Mouse (Mus musculus): Measurements from ENCODE around the gene Olig3.

Olig3 gene

DNA sequence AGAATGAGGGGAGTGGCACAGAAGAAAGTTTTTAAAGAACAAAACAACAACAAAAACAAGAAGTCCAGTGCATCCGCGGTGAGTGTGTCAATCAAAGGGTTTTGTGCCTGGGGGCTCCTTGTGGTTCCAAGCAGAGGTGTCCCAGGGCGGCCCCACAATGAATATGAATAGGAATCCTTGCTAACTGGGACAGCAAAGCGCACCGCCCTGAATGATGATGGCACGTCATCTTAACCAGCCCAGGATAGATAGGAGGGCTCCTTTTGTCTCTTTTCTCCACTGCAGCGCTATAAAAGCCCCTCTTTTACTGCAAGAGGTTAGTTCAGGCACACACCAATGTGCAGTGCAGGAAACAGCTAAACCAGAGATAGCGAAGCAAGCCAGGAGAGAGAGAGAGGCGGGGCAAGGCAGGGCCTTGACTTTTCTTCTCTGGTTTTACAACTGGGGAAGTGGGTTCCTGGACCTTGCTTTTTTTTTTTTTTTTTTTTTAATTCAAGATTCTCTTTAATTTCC lies at the start of gene Olig3:
TSS of gene Olig3 (plus strand) at position 463 of the 513 bp plus-strand sequence.
- DNase-seq (ENCODE audit: low spot score in 2 of 2), result no peak

DNA sequence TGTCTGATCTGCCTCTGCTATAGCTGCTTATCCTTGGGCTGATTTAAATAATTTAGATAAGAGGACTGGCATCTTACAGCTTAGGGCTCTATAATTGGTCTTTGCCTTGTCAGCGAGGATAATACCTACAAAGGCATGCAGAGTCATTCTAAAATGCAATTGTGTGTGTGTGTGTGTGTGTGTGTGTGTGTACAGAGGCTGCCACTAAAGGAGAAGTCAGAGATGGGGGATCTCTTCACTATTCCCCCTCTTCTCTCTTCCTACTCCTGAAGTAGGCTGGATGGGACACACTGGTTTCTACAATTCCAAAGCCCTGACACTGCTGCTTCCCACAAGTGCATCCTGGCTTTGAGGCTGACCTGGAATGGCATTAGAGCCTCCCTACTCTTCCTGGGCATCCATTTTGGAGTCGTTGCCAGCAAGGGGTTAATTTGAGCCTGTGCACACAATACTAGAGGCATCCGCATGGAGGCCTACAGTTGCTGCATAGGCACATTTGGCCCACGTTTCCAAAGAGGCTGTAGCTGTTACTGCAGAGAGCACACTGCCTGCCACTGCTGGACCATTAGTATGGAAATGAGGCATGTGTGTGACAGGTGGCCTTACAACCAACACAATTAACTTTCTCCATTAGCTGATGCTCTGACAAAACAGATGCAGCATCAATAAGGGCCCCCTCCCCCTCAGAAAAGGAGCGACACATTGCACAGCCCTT lies 46.5 kb upstream of the Olig3 start:
- no peak for DNase-seq (ENCODE audit: low spot score in 2 of 2)

DNA sequence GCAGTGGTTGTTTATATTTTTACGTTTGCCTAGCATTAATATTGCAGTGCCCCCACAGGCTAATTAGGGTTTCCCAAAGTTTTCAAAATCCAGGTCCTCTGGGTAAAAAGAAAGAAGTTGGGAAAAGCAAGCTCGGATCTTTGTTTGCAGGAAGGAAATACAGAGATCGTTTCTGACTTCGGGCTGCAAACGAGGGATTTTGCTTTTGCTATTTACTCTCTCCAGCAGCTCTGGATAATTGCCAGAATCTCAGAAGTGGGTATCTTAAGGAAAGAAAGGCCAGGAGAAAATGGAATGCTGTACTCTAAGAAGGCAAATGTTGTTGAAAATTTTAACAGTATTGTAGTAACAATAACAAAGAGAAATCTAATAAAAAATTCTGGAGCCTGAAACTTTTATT lies 45.9 kb upstream of the Olig3 start:
- DNase-seq (ENCODE audit: low spot score in 2 of 2), result no peak

DNA sequence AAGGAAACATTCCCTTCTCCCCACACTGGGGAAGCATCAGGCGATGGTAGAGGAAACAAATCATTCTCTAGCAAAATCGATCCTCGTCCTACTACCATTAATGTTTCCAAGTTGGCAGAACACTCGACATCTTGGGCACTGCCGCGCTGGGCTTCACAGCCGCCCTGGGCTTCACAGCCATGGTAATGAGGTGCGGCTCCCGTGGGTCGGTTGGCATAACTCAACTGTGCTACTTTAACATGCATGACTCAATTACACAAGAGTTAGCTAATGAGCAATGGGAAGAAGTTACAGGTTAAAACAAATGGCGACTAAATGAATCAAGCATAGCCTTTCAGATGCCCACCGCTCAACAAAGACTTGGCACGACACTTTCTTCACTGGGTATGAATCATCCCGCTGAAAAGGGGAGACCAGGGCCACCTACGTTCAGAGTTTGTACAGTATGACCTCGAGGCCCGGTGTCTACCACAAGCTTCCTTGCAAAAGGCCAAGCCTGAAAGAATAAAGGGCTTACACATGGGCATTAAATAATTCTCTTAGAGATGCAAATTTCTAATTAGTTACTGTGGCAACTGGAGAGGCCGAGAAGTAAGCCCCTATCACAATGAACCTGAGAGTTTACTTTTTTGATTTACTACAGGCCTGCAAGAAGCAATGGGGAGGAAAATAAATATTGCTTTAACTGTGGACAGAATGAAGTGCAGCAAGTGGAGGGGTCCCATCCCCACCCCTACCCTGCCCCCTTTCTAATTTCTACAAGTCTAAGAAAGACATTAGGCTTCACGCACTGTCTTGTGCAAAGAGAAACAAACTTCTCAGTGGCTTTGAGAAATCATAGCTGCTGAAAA lies 38.1 kb upstream of the Olig3 start:
- no peak for DNase-seq (ENCODE audit: low spot score in 2 of 2)

DNA sequence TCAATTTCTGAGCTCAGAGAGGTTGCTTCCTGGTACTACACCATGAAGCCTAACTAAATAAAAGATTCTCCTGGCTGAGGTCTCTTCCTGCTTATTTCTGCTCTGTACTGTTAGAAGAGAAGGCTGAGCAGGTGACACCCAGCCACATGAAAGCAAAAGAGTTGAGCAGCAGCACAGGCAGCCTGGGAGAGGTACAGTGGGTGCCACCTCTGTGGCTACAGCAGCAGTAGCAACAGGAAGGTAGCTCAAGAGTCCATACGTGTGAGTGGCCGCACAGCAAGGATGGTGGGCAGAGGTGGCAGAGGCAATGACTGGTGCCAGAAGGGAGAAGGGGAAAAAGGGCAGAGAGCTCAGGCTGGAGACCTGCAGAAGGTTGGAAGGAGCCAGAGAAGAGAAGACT lies 34.6 kb upstream of the Olig3 start:
- DNase-seq (ENCODE audit: low spot score in 2 of 2), result no peak

DNA sequence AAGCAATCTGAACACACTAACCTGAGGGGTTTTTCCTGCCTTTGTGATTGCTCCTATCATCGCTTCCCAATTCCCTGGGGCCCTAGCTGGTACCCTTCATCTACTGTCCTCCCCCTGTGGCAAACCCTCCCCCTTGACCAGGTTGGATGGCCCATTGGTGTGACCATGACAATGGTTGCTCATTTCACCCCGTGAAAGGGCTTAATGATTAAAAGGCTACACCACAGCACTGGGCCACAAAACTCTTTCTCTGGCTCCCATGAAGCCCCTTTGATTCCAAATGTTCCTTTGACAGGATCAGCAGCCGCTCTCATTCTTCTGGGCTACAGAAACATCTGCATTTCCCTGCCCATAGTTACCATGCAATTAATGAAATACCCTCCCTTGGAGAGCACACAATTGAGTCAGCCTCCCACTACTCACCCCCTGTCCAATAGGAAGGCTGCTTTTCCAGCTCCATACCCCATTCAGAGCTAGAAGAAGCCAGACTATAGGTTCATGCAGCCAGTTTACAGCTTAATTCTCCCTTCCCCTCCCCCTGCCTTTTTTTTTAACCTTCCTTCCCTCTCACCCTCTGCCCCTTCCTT lies 27.0 kb upstream of the Olig3 start:
- no peak for DNase-seq (ENCODE audit: low spot score in 2 of 2)

DNA sequence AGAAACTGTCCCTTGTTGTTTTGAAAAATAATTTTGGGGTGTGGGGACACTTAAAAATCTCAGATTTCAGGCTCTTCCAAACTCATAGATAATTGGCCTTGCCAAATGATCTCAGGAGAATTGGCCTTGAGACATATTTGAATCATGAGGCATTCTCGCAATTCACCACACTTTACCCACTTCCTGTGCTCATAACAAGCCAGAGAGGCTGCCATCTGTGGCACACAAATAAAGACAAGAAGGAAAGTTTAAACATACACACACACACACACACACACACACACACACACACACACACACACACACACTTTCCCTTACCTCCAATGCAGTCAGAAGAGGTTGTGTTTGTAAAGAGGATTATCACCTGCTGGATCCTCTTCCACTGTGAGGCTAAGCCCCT lies 22.9 kb upstream of the Olig3 start:
- no peak for DNase-seq (ENCODE audit: low spot score in 2 of 2)

DNA sequence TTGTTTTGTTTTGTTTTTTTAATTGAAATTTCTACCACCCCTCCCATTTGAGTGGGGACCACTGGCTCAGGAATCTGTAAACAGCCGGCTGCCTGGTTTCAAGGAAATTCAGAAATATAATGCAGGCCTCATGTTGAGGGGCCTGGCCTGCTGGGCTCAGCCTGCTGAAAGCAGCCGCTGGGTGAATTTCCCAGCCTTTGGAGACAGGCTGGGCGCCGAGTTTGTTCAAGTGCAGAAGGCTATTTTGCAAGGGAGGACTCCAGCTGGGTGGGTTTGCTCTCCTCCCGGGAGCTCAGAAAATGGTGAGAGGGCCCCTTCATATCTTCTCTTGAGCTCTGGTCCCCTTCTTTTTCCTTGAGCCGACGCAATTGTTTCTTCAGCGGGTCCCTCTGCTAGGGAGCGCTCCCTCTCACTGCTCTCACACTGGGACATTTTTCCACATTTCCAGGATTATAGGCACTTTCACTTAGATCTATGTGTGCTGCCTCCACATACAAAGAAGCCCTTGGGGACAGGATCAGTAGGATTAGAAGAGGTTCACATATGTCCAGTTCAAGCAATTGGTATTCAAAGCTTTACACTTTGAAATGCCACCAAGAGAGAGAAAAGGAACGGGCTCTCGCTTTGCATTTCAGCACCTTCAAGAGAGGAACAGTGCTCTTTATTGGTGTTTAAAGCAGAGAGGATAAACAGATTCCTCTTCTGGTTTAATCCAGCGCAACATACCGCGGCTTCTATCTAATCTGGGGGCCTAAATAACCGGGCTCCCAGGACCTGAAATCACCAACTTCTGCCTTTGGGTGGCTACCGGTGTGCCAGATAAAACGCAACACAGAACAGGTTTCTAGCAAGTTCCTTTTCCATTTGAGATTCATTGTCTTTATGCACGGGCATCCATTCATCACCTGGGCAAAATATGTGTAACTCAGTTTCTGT lies 17.4 kb upstream of the Olig3 start:
- DNase-seq (ENCODE audit: low spot score in 2 of 2), result no peak

DNA sequence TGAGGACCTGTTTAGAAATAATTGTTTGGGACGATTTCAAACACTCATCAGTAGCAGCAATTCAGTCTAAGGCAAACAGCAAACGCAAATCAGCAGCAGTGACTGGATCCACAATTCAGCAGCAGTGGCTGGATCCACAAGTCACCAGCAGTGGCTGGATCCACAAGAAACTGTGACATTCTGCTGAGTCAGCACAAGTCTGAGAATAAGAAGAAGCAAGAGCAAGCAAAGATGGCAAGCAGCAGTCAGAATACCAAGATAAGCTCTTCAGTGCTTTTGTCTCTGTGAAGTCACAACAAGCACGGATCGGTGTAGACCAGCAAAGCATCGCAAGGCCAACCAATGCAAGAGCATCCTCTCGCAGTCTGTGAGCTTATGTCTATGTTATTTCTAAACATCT lies 12.3 kb upstream of the Olig3 start:
- DNase-seq (ENCODE audit: low spot score in 2 of 2), result no peak

DNA sequence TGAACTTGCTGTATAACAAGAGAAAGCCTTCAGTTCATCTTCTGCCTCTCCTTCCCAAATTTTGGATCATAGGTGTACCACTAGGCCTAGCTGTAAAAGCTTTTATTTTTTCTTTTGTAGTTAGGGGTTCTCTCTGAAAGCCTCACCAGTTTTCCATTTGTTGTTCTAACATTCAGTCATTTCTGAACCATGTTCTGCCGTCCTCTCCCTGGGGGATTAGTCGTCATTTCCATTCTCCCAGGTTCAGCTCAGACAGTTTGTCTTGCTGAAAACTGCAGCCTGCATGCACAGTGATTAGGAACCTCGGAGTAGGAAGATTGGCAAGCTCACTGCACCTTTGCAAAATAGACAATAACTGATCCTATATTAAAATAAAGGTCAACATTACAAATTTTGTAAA lies 7.0 kb upstream of the Olig3 start:
- DNase-seq (ENCODE audit: low spot score in 2 of 2), result no peak

DNA sequence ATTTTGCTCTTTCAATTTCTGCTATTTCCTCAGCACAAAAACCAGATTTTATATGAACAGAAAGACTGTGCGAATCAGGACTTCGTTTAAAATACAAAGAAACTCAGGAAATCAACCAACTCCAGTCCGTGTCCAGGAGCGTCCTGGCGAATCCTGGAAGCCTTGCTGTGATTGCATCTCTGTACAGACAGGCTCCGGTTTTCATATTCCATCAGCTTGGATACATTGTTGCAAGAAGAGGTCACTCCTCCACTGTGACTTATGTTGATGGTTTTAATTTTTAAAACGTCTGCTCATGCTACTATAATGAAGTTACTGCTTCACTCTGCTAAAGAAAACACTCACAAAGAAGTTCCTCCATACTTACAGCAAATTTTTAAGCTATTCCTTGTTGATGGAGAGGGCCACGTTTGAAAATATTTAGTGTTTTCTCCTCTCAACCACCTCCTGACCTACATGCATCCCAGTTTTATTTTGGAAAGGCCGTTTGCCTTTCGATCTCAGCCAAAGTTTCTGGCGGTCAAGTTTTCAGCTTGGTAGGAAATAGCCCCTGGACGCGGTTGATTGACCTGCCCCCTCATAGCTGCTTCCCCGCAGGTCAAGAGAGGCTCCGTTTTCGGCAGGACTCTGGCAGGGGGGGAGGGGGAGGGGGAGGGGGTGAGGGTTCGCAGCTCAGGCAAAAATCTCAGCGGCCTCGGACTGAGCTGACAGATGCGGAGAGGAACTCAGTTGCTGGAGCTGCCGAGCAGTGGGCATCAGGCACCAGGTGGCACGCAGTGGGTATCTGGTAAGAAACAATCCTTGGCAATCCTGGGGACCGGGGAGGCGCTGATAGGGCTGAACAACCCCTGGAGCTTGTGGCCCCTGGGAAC lies 4.1 kb upstream of the Olig3 start:
- no peak for DNase-seq (ENCODE audit: low spot score in 2 of 2)

DNA sequence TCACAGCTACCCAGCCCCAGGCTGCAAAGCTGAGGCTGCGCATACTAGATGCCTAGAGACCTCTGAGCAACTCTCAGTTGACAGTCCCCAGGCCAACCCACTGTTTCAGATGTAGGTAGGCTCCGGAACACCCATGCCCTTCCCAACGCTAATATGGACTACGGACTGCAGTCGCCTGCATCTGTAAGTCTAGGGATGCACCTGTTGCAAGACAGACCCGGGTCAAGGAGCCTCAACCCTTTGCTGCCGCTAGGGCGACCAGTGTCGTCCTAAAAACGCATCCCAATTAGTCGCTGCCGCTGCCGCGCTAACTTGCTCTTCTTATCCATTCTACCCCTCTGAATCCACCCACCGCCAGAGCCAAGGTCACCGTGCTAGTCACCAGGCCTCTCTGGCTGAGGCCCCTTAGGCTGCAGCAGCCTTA lies 3.4 kb upstream of the Olig3 start:
- no peak for DNase-seq (ENCODE audit: low spot score in 2 of 2)

DNA sequence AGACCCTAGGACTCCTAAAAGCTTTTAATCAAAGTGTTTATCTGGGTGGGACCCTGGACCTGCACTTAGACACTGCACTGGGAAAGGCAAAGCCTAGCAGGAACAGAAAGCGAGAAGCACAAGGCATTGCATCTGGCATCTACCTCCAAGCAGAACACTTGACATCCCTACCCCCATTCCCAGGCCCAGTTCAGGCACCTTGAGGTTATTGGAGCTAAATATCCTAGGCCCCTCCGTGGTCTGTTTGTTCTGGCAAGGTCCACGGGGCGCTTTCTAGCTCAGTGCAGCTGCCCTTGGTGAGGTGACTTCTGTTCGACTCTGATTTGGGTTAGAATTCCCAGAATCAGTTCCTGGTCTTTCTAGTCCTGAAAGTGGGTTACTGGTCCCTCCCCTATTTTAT lies 2.7 kb upstream of the Olig3 start:
- DNase-seq (ENCODE audit: low spot score in 2 of 2), result no peak

DNA sequence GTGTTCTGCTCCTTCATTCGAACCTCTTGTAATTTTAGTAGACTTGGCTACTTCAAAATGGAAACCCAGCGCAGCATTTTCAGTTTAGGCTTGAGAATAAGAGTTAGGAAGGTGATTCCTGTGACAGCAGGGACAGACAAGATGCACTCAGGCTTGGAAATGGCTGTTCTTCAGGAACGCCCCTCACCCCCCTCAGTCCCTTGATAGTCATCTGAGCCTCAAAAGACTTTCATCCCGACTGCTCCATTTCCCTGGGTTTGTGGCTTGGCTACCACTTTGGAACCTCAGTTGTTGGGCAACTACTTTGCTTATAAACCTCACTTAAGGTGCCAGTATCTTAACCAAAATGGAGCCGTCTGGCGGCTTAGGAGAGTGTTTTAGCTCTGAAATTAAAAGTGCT lies 2.2 kb upstream of the Olig3 start:
- no peak for DNase-seq (ENCODE audit: low spot score in 2 of 2)

DNA sequence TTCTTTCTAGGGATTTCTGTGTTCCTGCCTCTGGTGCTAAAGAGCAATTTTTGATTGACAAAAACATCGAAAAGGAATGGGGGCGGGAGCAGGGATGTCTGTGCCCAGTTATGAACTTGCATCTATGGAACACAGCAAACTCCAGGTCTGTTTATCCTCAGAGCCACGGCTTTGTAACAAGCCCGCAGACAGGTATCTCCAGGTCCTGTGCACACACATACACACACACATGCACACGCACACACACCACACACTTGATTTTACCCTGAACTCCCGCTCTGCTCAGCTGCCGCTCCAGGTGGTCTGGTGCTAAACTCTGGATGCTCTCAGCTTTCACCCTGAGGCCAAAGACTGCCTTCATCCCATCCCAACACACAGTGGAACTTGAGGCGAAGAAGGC lies 1.3 kb upstream of the Olig3 start:
- DNase-seq (ENCODE audit: low spot score in 2 of 2), result no peak

DNA sequence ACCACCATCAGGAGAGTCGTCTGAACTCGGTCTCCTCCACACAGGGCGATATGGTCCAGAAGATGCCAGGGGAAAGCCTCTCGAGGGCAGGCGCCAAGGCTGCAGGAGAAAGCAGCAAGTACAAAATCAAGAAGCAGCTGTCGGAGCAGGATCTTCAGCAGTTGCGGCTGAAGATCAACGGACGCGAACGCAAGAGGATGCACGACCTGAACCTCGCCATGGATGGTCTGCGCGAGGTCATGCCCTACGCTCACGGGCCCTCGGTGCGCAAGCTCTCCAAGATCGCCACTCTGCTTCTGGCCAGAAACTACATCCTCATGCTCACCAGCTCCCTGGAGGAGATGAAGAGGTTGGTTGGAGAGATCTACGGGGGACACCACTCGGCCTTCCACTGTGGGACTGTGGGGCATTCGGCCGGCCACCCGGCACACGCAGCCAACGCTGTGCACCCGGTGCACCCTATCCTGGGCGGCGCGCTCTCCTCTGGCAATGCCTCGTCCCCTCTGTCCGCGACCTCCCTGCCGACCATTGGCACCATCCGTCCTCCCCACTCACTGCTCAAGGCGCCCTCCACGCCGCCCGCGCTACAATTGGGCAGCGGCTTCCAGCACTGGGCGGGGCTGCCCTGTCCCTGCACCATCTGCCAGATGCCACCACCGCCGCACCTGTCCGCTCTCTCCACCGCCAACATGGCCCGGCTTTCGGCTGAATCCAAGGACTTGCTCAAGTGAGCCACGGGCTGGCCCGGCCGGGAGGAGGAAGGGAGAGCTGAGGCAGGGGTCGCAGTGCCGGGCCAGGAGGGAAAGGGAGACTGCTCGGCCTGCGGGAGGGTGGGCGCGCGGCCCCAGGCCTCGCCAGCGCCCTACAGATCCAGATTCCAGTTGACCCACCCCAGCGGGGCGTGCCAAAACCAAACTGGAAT lies 648 bp downstream of the Olig3 start:
- DNase-seq (ENCODE audit: low spot score in 2 of 2), result no peak

DNA sequence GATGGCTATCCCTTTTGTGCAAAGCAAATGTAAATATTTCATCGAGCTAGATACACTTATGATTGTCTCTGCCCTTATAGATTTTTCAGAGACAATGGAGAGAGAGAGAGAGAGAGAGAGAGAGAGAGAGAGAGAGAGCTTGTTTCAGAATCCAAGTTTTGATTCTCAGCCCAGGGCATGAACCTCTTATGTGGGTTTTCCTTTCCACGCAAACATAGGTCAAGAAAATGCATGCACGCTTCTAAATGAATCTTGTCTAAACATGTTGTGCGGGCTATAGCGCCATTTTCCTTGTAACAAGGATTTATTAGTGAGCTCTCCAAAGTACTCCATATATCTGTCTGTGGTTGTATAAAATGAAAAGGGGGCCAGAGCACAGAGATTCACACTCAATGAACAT lies 1.5 kb downstream of the Olig3 start:
- DNase-seq (ENCODE audit: low spot score in 2 of 2), result no peak

DNA sequence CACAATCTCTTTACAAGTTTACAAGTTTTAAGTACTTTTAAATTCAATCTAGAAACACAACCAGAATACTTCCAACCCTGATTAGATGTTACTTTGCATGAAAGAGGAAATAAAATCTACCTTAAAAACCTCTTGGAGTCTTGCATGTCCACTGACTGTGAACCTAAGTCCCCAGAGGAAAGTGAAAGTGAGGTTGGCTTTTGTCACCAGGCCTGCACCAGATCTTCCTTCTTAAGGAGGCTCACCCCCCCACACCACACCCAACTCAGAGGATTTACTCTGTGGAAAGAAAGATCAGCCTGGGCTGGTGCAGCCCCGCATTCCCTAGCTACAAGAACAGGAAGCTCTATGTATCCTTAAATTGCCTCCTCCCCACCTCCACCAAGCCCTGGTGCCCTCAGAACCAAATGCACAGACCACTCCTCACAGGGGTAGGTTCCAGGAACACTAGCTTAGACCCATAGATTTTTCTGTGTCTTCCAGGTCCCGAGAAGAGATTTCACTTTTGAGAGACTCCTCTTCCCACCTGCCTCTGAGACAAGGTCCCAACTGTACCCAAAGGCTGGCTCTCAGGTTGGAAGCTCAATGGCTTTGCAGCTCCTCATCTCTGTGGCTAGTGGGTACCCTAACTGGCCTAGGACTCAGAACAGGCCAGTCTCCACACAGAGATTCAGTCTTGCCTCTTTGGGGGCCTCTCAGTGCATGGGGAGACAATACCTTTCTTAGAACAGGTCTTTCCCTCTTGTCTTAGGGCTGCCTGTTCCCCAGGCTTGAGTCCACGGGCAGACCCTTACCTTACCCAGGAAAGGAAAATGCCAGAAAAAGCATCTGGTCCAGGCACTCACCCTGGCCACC lies 4.3 kb downstream of the Olig3 start:
- DNase-seq (ENCODE audit: low spot score in 2 of 2), result no peak
